Mouse (Mus musculus): ENCODE results near the gene Rabggtb. TPM values are rescaled to one million over a fixed set of nuclear protein-coding genes. Genes with fewer than 3 reads are reported as not detected.

Rabggtb gene
- total RNA-seq, 2 experiments from 2014 or later = 63.4 to 74.3 TPM

GRCm38 (mm10) chr3:153921147-153921910 is 8.5 kb upstream of the Rabggtb start:
- no peak for DNase-seq (ENCODE audit: low spot score in 2 of 2)

GRCm38 (mm10) chr3:153917200-153917599 is 4.4 kb upstream of the Rabggtb start:
- no peak for DNase-seq (ENCODE audit: low spot score in 2 of 2)

- DNase-seq (ENCODE audit: low spot score in 2 of 2) = no peak
These were observed 868 bp upstream of the Rabggtb start for GRCm38 (mm10) chr3:153913510-153914243.

- no peak for DNase-seq (ENCODE audit: low spot score in 2 of 2)
These were observed 848 bp downstream of the Rabggtb start for GRCm38 (mm10) chr3:153911882-153912440.

GRCm38 (mm10) chr3:153911197-153911881 is 1.5 kb downstream of the Rabggtb start:
- DNase-seq (ENCODE audit: low spot score in 2 of 2) = no peak

GRCm38 (mm10) chr3:153910489-153910888 is 2.3 kb downstream of the Rabggtb start:
- no peak for DNase-seq (ENCODE audit: low spot score in 2 of 2)

GRCm38 (mm10) chr3:153908919-153909318 is 3.9 kb downstream of the Rabggtb start:
- DNase-seq (ENCODE audit: low spot score in 2 of 2) = no peak

GRCm38 (mm10) chr3:153906136-153906871 is 6.5 kb downstream of the Rabggtb start, which contains the start of gene Msh4:
Gene Msh4, minus strand, starts transcription at chr3:153906138.
- no peak for DNase-seq (ENCODE audit: low spot score in 2 of 2)

GRCm38 (mm10) chr3:153905251-153906135 is 7.3 kb downstream of the Rabggtb start:
- peak in 1 of 2 experiments; percentile 17 for DNase-seq (ENCODE audit: low spot score in 2 of 2)

- DNase-seq (ENCODE audit: low spot score in 2 of 2) = peak in 1 of 2 experiments; percentile 21
These were observed 8.2 kb downstream of the Rabggtb start for GRCm38 (mm10) chr3:153904586-153904985.

- DNase-seq (ENCODE audit: low spot score in 2 of 2) = no peak
These were observed 10.2 kb downstream of the Rabggtb start for GRCm38 (mm10) chr3:153902595-153902994.

GRCm38 (mm10) chr3:153901904-153902303 is 10.9 kb downstream of the Rabggtb start:
- DNase-seq (ENCODE audit: low spot score in 2 of 2) = no peak

- DNase-seq (ENCODE audit: low spot score in 2 of 2) = no peak
These were observed 15.6 kb downstream of the Rabggtb start for GRCm38 (mm10) chr3:153897216-153897615.

- no peak for DNase-seq (ENCODE audit: low spot score in 2 of 2)
These were observed 17.4 kb downstream of the Rabggtb start for GRCm38 (mm10) chr3:153895454-153895853.

- DNase-seq (ENCODE audit: low spot score in 2 of 2) = no peak
These were observed 23.5 kb downstream of the Rabggtb start for GRCm38 (mm10) chr3:153889188-153889781.

GRCm38 (mm10) chr3:153888141-153888540 is 24.7 kb downstream of the Rabggtb start:
- no peak for DNase-seq (ENCODE audit: low spot score in 2 of 2)

- DNase-seq (ENCODE audit: low spot score in 2 of 2) = no peak
These were observed 26.5 kb downstream of the Rabggtb start for GRCm38 (mm10) chr3:153886296-153886695.

- no peak for DNase-seq (ENCODE audit: low spot score in 2 of 2)
These were observed 41.4 kb downstream of the Rabggtb start for GRCm38 (mm10) chr3:153871396-153871795.
